Mouse (Mus musculus): ENCODE data around the gene Ap1b1. TPM values are rescaled to one million over a fixed set of nuclear protein-coding genes. Genes with fewer than 3 reads are reported as not detected.

Ap1b1 gene
- polyA plus RNA-seq, 1 experiment from 2014 or later, result 48.9 TPM

DNA sequence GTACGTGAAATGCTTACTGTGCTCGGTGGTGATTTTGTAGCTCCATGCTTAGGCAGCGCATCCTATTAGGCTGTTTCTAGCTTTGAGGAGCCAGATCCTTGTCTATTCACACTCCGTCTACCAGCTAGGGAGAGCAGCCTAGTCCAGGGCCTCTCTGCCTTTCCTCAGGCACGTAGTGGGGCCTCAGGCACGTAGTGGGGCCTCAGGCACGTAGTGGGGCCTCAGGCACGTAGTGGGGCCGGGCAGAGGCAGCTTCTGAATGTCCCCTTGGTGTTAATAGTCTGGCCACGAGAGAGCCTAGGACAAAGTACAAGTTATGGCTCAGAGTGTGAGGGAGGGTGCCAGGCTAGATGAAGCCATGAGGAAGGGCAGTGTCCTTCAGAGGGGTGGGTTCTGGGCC lies 46.1 kb downstream of the Ap1b1 start:
- 94% methylated on average over 10 of the region's 10 CpGs for WGBS
- no peak overlapping the region for H3K27ac ChIP-seq (ENCODE audit: low read depth)
- no peak for ATAC-seq (ENCODE audit: insufficient read depth)

DNA sequence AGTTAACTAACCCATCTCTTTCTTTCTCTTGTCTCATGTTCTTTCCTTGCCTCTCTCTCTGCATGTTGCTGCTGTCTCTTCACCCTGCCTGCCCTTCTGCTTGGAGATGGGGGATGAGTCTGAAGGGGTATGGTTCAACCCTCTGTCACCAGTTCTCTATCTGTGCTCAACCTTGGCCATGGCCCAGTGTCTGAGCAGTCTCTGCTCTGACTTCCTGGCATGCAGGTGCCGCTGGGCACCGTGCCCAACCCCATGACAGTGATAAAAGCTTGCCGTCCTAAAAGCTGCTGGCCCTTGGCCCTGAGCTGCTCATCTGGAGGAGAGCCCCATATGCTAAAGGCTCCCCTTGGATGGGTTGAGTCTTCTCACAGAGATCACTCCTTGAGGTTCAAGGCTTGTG lies 46.5 kb downstream of the Ap1b1 start:
- no peaks in the 10 kb centered on the region for H3K4me1 ChIP-seq (ENCODE audit: insufficient read depth)
- H3K4me2 ChIP-seq, result no peak overlapping the region
- no peak overlapping the region for H3K4me3 ChIP-seq (ENCODE audit: low read depth, low read length)
- DNase-seq (no peak), ATAC-seq (ENCODE audit: insufficient read depth) (no peak)
- WGBS, result 83% methylated on average over 3 of the region's 3 CpGs
- TF ChIP-seq CTCF (IDR thresholded peaks at IDR 0.05; ENCODE audit: low read depth), result no peak
- no peak overlapping the region for H3K27ac ChIP-seq (ENCODE audit: low read depth)
- no peak overlapping the region for H3K9ac ChIP-seq
- no peaks in the 10 kb centered on the region for H3K27me3 ChIP-seq (ENCODE audit: insufficient read depth, low read length)
- peaks cover 75% of the 10 kb centered on the region for H3K36me3 ChIP-seq (ENCODE audit: insufficient read depth)
- H3K9me3 ChIP-seq (ENCODE audit: low read depth, low read length), result no peaks in the 10 kb centered on the region

More for the DNA sequence above, 46.1 kb downstream of the Ap1b1 start:
- Histone ChIP-seq H3K27me3 (ENCODE audit: insufficient read depth, low read length) (no peaks in the 10 kb centered on the region), H3K4me2 (no peak overlapping the region), H3K9ac (no peak overlapping the region), H3K9me3 (ENCODE audit: low read depth, low read length) (no peaks in the 10 kb centered on the region), H3K36me3 (ENCODE audit: insufficient read depth) (peaks cover 71% of the 10 kb centered on the region), H3K4me1 (ENCODE audit: insufficient read depth) (no peaks in the 10 kb centered on the region), H3K4me3 (ENCODE audit: low read depth, low read length) (no peak overlapping the region)
- TF ChIP-seq CTCF (IDR thresholded peaks at IDR 0.05; ENCODE audit: low read depth), result no peak
- DNase-seq, result no peak

DNA sequence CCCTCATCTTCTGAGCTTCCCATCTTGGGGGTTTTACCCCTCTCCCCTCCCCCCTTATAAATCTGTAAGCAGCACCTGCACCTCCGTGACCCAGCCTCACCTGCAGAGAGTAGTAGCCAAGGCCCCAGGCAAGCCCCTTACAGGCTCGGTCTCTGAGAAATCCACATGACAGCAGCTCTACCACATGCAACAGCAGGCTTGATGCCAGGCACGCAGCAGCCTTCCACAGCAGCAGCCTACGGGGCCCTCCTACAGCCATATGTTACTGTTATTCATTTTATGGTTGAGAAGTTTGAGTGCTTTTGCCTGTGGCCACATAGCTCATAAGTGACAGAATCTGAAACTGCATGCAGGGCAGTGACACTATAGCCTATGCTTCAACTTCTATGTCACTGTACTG lies 48.8 kb downstream of the Ap1b1 start:
- WGBS, result 94% methylated on average over 4 of the region's 4 CpGs
- ATAC-seq (ENCODE audit: insufficient read depth), result no peak

DNA sequence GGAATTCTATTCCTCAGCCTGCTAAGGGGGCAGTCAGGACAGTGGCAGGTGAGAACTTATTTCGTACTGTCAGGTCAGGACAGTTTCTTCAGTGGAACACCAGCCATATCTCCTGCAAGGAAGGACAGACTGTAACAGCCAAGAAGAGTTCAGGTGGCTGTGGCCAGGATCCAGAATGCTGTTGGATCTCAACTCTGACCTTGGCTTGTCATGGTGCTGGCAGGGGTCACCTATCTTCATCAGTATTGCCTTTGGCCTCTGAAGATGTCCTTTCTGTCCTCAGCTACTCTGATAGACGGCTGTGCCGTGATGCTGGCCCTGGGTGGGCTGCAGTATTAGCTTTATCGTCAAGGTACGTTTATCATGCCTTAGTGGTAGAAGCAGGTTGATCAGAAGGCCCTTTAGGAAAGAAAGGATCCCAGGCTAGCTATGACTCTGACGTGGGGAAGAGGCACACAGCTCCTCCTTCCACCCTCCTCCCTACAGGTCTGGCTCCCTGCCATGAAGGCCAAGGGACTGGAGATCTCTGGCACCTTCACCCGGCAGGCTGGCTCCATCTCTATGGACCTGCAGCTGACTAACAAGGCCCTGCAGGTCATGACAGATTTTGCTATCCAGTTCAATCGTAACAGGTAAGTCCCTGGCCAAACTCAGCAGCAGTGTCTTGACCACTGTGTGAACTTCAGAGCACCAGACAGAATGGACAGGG lies 50.7 kb downstream of the Ap1b1 start:
- TF ChIP-seq CTCF (IDR thresholded peaks at IDR 0.05; ENCODE audit: low read depth), result no peak
- Histone ChIP-seq H3K4me3 (ENCODE audit: low read depth, low read length) (no peak overlapping the region), H3K9ac (no peak overlapping the region), H3K27ac (ENCODE audit: low read depth) (no peak overlapping the region), H3K27me3 (ENCODE audit: insufficient read depth, low read length) (no peaks in the 10 kb centered on the region), H3K9me3 (ENCODE audit: low read depth, low read length) (no peaks in the 10 kb centered on the region), H3K4me1 (ENCODE audit: insufficient read depth) (no peaks in the 10 kb centered on the region), H3K36me3 (ENCODE audit: insufficient read depth) (peaks cover 71% of the 10 kb centered on the region), H3K4me2 (no peak overlapping the region)
- DNase-seq (no peak), ATAC-seq (ENCODE audit: insufficient read depth) (no peak)
- 78% methylated on average over 8 of the region's 8 CpGs for WGBS

More for the DNA sequence above, 48.8 kb downstream of the Ap1b1 start:
- TF ChIP-seq CTCF (IDR thresholded peaks at IDR 0.05; ENCODE audit: low read depth), result no peak
- Histone ChIP-seq H3K27me3 (ENCODE audit: insufficient read depth, low read length) (no peaks in the 10 kb centered on the region), H3K9me3 (ENCODE audit: low read depth, low read length) (no peaks in the 10 kb centered on the region), H3K4me2 (no peak overlapping the region), H3K27ac (ENCODE audit: low read depth) (no peak overlapping the region), H3K4me1 (ENCODE audit: insufficient read depth) (no peaks in the 10 kb centered on the region), H3K4me3 (ENCODE audit: low read depth, low read length) (no peak overlapping the region), H3K9ac (no peak overlapping the region), H3K36me3 (ENCODE audit: insufficient read depth) (peaks cover 76% of the 10 kb centered on the region)
- DNase-seq, result no peak

DNA sequence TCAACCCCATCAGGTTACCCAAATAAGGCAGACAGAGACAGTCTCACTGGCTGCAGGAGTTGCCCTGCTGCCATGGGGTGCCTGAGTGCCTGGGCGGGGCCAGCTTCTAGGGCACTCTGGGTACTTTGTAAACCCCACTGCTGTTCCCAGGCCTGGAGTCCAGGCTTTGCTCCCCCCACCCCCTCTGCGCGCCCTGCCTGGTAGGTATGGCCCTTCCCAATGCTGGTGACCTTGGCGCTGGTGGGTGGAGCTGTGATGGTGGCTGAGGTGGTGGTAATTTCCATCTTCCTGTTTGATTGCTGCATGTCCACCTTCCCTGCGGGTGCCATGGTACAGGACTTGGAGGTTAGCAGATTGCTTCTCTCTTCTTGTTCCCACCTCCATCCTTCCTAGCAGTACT lies 54.0 kb downstream of the Ap1b1 start:
- no peak for TF ChIP-seq CTCF (IDR thresholded peaks at IDR 0.05; ENCODE audit: low read depth)
- WGBS, result 88% methylated on average over 5 of the region's 5 CpGs
- no peak for ATAC-seq (ENCODE audit: insufficient read depth)
- Histone ChIP-seq H3K9ac (no peak overlapping the region), H3K9me3 (ENCODE audit: low read depth, low read length) (no peaks in the 10 kb centered on the region), H3K4me1 (ENCODE audit: insufficient read depth) (no peaks in the 10 kb centered on the region), H3K4me2 (no peak overlapping the region), H3K27me3 (ENCODE audit: insufficient read depth, low read length) (no peaks in the 10 kb centered on the region), H3K4me3 (ENCODE audit: low read depth, low read length) (no peak overlapping the region), H3K27ac (ENCODE audit: low read depth) (no peak overlapping the region), H3K36me3 (ENCODE audit: insufficient read depth) (peaks cover 54% of the 10 kb centered on the region)
- DNase-seq, result no peak

DNA sequence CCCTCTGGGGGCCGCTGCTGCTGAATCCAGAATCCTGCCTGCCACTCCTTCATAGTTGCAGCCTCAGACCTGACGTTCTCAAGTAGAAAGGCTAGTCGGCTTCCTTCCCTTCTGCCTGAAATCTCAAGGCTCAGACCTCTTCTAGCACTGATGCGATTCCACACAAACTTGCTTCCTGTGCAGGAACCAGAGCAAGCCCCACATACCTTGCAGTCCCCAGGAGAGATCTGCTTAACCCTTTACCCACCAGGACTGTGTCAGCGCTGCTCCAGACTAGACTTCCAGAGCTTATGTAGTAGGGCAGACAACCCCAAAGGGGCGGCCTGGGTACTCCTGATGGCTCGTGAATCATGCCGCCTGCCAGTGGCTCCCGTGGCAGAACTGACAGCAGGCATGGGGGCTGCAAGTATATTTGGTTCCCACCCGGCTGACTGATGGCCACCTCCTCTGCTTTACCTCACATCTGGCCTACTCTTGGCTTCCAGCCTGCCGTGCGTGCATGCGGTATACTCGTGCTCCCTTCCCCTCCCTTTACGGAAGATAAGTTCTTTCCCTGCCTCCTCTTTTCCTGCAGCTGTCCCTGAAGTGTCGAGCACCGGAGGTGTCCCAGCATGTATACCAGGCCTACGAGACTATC lies 54.6 kb downstream of the Ap1b1 start:
- Histone ChIP-seq H3K36me3 (ENCODE audit: insufficient read depth) (peaks cover 47% of the 10 kb centered on the region), H3K9ac (no peak overlapping the region), H3K27ac (ENCODE audit: low read depth) (no peak overlapping the region), H3K4me1 (ENCODE audit: insufficient read depth) (no peaks in the 10 kb centered on the region), H3K4me2 (no peak overlapping the region), H3K9me3 (ENCODE audit: low read depth, low read length) (no peaks in the 10 kb centered on the region), H3K4me3 (ENCODE audit: low read depth, low read length) (no peak overlapping the region), H3K27me3 (ENCODE audit: insufficient read depth, low read length) (no peaks in the 10 kb centered on the region)
- DNase-seq (no peak), ATAC-seq (ENCODE audit: insufficient read depth) (no peak)
- no peak for TF ChIP-seq CTCF (IDR thresholded peaks at IDR 0.05; ENCODE audit: low read depth)
- 58% methylated on average over 18 of the region's 18 CpGs for WGBS

DNA sequence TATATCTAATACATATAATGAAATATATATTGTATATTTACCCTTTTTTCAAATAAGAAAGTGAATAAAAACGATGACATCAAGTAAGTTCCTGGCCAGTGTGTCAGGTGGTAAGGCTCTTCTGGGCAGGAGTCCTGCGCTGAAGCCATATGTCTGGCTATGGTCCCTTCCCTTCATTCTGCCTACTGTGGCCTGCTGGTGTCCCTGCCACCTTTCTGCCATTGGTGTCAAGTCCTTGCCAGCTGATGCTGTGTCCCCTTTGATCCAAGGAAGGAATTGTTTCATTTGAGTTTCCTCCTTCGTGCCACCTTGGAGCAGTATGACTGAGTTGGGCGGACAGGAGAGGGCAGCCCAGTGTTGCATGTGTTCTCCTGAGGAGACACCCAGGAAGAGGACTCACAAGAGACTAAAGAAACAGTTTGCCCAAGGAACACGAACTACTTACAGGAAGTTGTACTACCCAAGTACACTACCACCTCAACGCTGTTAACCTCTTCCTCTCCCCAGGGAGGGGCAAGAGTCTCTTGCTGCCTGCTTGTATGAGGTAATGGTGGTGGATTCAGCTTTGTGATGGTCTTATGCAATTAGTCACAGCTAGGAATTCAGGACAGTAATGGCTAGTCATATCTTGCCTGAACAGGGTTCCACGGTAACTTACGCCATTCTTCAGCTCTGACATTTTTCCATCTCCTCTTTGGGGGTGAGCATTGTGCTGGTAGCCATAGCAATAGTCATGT lies 56.2 kb downstream of the Ap1b1 start:
- DNase-seq (no peak), ATAC-seq (ENCODE audit: insufficient read depth) (no peak)
- no peak overlapping the region for H3K27ac ChIP-seq (ENCODE audit: low read depth)
- TF ChIP-seq CTCF (IDR thresholded peaks at IDR 0.05; ENCODE audit: low read depth), result no peak
- H3K4me1 ChIP-seq (ENCODE audit: insufficient read depth), result no peaks in the 10 kb centered on the region
- H3K4me3 ChIP-seq (ENCODE audit: low read depth, low read length), result no peak overlapping the region
- H3K27me3 ChIP-seq (ENCODE audit: insufficient read depth, low read length), result no peaks in the 10 kb centered on the region
- no peaks in the 10 kb centered on the region for H3K9me3 ChIP-seq (ENCODE audit: low read depth, low read length)
- no peak overlapping the region for H3K9ac ChIP-seq
- H3K36me3 ChIP-seq (ENCODE audit: insufficient read depth), result peaks cover 32% of the 10 kb centered on the region
- H3K4me2 ChIP-seq, result no peak overlapping the region
- 80% methylated on average over 8 of the region's 8 CpGs for WGBS

All from lung, embryonic 14.5 days (tissue).